Mouse (Mus musculus): ENCODE results near the gene Lclat1. TPM values are rescaled to one million over a fixed set of nuclear protein-coding genes. Genes with fewer than 3 reads are reported as not detected.

Lclat1 gene
- total and polyA plus RNA-seq, 3 experiments: 30.2 to 104 (median 100) TPM

GRCm38 (mm10) chr17:73113230-73113629, 5.4 kb downstream of the Lclat1 start:
- no peak overlapping the region for H3K9ac ChIP-seq (ENCODE audit: low read depth, low read length)
- no peak for TF ChIP-seq POLR2A (IDR thresholded peaks at IDR 0.05; ENCODE audit: insufficient read depth, low read depth, low read length)
- no peak for TF ChIP-seq EP300 (IDR thresholded peaks at IDR 0.05; ENCODE audit: insufficient read depth, low read depth, low read length)
- no peak for TF ChIP-seq CTCF (IDR thresholded peaks at IDR 0.05)
- H3K36me3 ChIP-seq (ENCODE audit: control insufficient read depth, insufficient read depth, low read length): no peaks in the 10 kb centered on the region
- no peak overlapping the region for H3K4me3 ChIP-seq
- no peaks in the 10 kb centered on the region for H3K79me2 ChIP-seq (replicated peaks; ENCODE audit: control insufficient read depth, insufficient read depth, low read length)
- H3K27ac ChIP-seq: no peak overlapping the region
- no peaks in the 10 kb centered on the region for H3K27me3 ChIP-seq (ENCODE audit: control insufficient read depth, insufficient read depth, low read length)
- WGBS: 95% methylated on average over 4 of the region's 4 CpGs
- intact Hi-C loops (cut with DNase I): no loop called here
- peaks cover 2% of the 10 kb centered on the region for H3K4me1 ChIP-seq (ENCODE audit: control insufficient read depth, insufficient read depth, low read length)
- DNase-seq: no peak

GRCm38 (mm10) chr17:73118134-73118533, 10.3 kb downstream of the Lclat1 start:
- Histone ChIP-seq H3K36me3 (ENCODE audit: control insufficient read depth, insufficient read depth, low read length) (no peaks in the 10 kb centered on the region), H3K79me2 (replicated peaks; ENCODE audit: control insufficient read depth, insufficient read depth, low read length) (0 out of 2 replicates have a peak, but pooled peaks cover 1% of the 10 kb centered on the region), H3K4me1 (ENCODE audit: control insufficient read depth, insufficient read depth, low read length) (no peaks in the 10 kb centered on the region), H3K27ac (no peak overlapping the region), H3K4me3 (no peak overlapping the region), H3K9ac (ENCODE audit: low read depth, low read length) (no peak overlapping the region), H3K27me3 (ENCODE audit: control insufficient read depth, insufficient read depth, low read length) (no peaks in the 10 kb centered on the region)
- WGBS: 92% methylated on average over 3 of the region's 3 CpGs
- no peak for DNase-seq
- intact Hi-C loops (cut with DNase I): no loop called here
- no peak for TF ChIP-seq CTCF (IDR thresholded peaks at IDR 0.05)
- TF ChIP-seq EP300 (IDR thresholded peaks at IDR 0.05; ENCODE audit: insufficient read depth, low read depth, low read length): no peak

GRCm38 (mm10) chr17:73118702-73119101, 10.9 kb downstream of the Lclat1 start:
- WGBS: 72% methylated on average over 4 of the region's 4 CpGs
- Histone ChIP-seq H3K9ac (ENCODE audit: low read depth, low read length) (no peak overlapping the region), H3K79me2 (replicated peaks; ENCODE audit: control insufficient read depth, insufficient read depth, low read length) (peaks cover 4% of the 10 kb centered on the region), H3K36me3 (ENCODE audit: control insufficient read depth, insufficient read depth, low read length) (no peaks in the 10 kb centered on the region), H3K27ac (no peak overlapping the region), H3K4me3 (no peak overlapping the region), H3K27me3 (ENCODE audit: control insufficient read depth, insufficient read depth, low read length) (no peaks in the 10 kb centered on the region), H3K4me1 (ENCODE audit: control insufficient read depth, insufficient read depth, low read length) (no peaks in the 10 kb centered on the region)
- intact Hi-C loops (cut with DNase I): no loop called here
- TF ChIP-seq POLR2A (IDR thresholded peaks at IDR 0.05; ENCODE audit: insufficient read depth, low read depth, low read length): no peak
- TF ChIP-seq EP300 (IDR thresholded peaks at IDR 0.05; ENCODE audit: insufficient read depth, low read depth, low read length): no peak
- no peak for TF ChIP-seq CTCF (IDR thresholded peaks at IDR 0.05)
- no peak for DNase-seq

GRCm38 (mm10) chr17:73119150-73119549, 11.4 kb downstream of the Lclat1 start:
- intact Hi-C loops (cut with DNase I): no loop called here
- Histone ChIP-seq H3K9ac (ENCODE audit: low read depth, low read length) (no peak overlapping the region), H3K27ac (no peak overlapping the region), H3K36me3 (ENCODE audit: control insufficient read depth, insufficient read depth, low read length) (no peaks in the 10 kb centered on the region), H3K4me3 (no peak overlapping the region), H3K4me1 (ENCODE audit: control insufficient read depth, insufficient read depth, low read length) (no peaks in the 10 kb centered on the region), H3K79me2 (replicated peaks; ENCODE audit: control insufficient read depth, insufficient read depth, low read length) (peaks cover 4% of the 10 kb centered on the region), H3K27me3 (ENCODE audit: control insufficient read depth, insufficient read depth, low read length) (no peaks in the 10 kb centered on the region)
- WGBS: 84% methylated on average over 6 of the region's 6 CpGs
- DNase-seq: no peak
- TF ChIP-seq EP300 (IDR thresholded peaks at IDR 0.05; ENCODE audit: insufficient read depth, low read depth, low read length): no peak
- TF ChIP-seq CTCF (IDR thresholded peaks at IDR 0.05): no peak

GRCm38 (mm10) chr17:73120545-73120944, 12.8 kb downstream of the Lclat1 start:
- intact Hi-C loops (cut with DNase I): no loop called here

GRCm38 (mm10) chr17:73121726-73122125, 13.9 kb downstream of the Lclat1 start:
- TF ChIP-seq EP300 (IDR thresholded peaks at IDR 0.05; ENCODE audit: insufficient read depth, low read depth, low read length) (no peak), POLR2A (IDR thresholded peaks at IDR 0.05; ENCODE audit: insufficient read depth, low read depth, low read length) (no peak), CTCF (IDR thresholded peaks at IDR 0.05) (no peak)
- no peaks in the 10 kb centered on the region for H3K27me3 ChIP-seq (ENCODE audit: control insufficient read depth, insufficient read depth, low read length)
- no peak for DNase-seq
- 89% methylated on average over 2 of the region's 2 CpGs for WGBS
- no peak overlapping the region for H3K9ac ChIP-seq (ENCODE audit: low read depth, low read length)
- H3K4me1 ChIP-seq (ENCODE audit: control insufficient read depth, insufficient read depth, low read length): peaks cover 3% of the 10 kb centered on the region
- peaks cover 6% of the 10 kb centered on the region for H3K79me2 ChIP-seq (replicated peaks; ENCODE audit: control insufficient read depth, insufficient read depth, low read length)
- intact Hi-C loops (cut with DNase I): no loop called here
- H3K36me3 ChIP-seq (ENCODE audit: control insufficient read depth, insufficient read depth, low read length): peaks cover 3% of the 10 kb centered on the region
- H3K4me3 ChIP-seq: no peak overlapping the region
- H3K27ac ChIP-seq: no peak overlapping the region

More at GRCm38 (mm10) chr17:73120545-73120944, 12.8 kb downstream of the Lclat1 start:
- 81% methylated on average over 5 of the region's 5 CpGs for WGBS
- Histone ChIP-seq H3K9ac (ENCODE audit: low read depth, low read length) (no peak overlapping the region), H3K4me3 (no peak overlapping the region), H3K36me3 (ENCODE audit: control insufficient read depth, insufficient read depth, low read length) (no peaks in the 10 kb centered on the region; the same call in 1 of the 2 replicates), H3K79me2 (replicated peaks; ENCODE audit: control insufficient read depth, insufficient read depth, low read length) (peaks cover 4% of the 10 kb centered on the region), H3K27ac (no peak overlapping the region), H3K4me1 (ENCODE audit: control insufficient read depth, insufficient read depth, low read length) (no peaks in the 10 kb centered on the region; the same call in 1 of the 2 replicates), H3K27me3 (ENCODE audit: control insufficient read depth, insufficient read depth, low read length) (no peaks in the 10 kb centered on the region)
- DNase-seq: no peak
- TF ChIP-seq POLR2A (IDR thresholded peaks at IDR 0.05; ENCODE audit: insufficient read depth, low read depth, low read length) (no peak), CTCF (IDR thresholded peaks at IDR 0.05) (no peak), EP300 (IDR thresholded peaks at IDR 0.05; ENCODE audit: insufficient read depth, low read depth, low read length) (no peak)

Measured in heart, adult 2 months (tissue).